Mouse (Mus musculus) urinary bladder, postnatal 0 days (tissue): ENCODE data around the gene Tmem229a. TPM values are rescaled to one million over a fixed set of nuclear protein-coding genes. Genes with fewer than 3 reads are reported as not detected.

Experiments
- polyA plus RNA-seq: library from polyadenylated mRNA; unstranded; fragments of >200 nt; fragmentation: Nextera tagmentation; extraction: Ambion mirVana; gene quantifications from 2 replicates; pipeline ENCODE4 v1.2.1, GENCODE M21; 2015

The Tmem229a gene
- 0.56 and 0.81 TPM in 2 replicates for polyA plus RNA-seq

DNA sequence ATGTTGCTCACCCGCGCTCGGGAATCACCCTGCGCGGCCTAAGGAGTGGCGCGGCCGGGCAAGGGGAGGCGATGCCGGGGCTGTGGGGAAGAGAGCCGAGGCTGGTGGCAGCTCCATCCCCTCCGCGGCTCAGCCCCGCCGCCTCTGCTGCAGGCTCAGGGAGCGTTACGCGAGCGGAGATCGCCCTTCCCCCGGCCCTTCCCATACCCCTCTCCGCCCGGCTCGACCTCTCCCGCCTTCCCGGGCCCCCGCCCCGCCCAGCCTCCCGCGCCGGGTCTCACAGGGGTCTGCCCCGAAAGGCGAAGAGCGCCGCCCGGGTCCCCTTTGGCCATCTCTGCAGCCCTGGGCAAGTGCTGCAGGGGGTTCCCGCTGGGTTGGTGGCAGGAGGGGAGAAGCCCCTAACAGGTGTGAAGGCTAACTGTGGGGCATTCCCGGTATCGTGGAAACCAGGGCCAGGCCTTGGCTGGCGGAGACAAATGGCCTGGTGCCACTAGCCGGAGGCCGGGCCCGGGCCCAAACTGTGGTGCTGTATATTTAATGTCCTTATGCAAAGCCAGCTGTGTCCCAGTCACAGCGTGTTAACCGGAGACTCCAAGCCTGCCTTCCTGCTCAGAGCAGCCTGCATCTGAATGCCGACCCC, at the start of gene Tmem229a:
TSS of gene Tmem229a (minus strand) at position 352 of the 640 bp plus-strand sequence.

Other genes starting within 250 kb of the Tmem229a start
- not detected in 2 replicates for gene Hyal6, start 223.1 kb downstream of the Tmem229a start, polyA plus RNA-seq
- gene Hyal4, start 208.0 kb downstream of the Tmem229a start, polyA plus RNA-seq = not detected in 2 replicates
- not detected in 2 replicates for gene Spam1, start 165.1 kb downstream of the Tmem229a start, polyA plus RNA-seq
- 0.31 and 0.46 TPM in 2 replicates for gene Hyal5, start 98.3 kb downstream of the Tmem229a start, polyA plus RNA-seq